8 mouse cellular contexts compared by ENCODE assay signal in genomic region chr15:79322281-79322990, GRCm38 (mm10). TPM values are rescaled to one million over a fixed set of nuclear protein-coding genes. Genes with fewer than 3 reads are reported as not detected.
DNase-seq lines count a peak whose midpoint lies in the region; ATAC-seq and TF ChIP-seq lines count a peak whose summit lies in the region.

No protein-coding gene starts in this region.

- WGBS in kidney, embryonic 15.5 days = 49% methylated on average over 11 of the region's 11 CpGs
- WGBS in limb, embryonic 10.5 days = 80% methylated on average over 11 of the region's 11 CpGs

- no peaks in the 10 kb centered on the region for H3K27me3 ChIP-seq in kidney, embryonic 15.5 days
- no peaks in the 10 kb centered on the region for H3K27me3 ChIP-seq in Patski
- no peaks in the 10 kb centered on the region for H3K27me3 ChIP-seq in limb, embryonic 10.5 days (ENCODE audit: low read depth, poor library complexity, severe bottlenecking)

- H3K4me1 ChIP-seq in kidney, embryonic 15.5 days = peaks cover 53% of the 10 kb centered on the region
- peaks cover 47% of the 10 kb centered on the region for H3K4me1 ChIP-seq in limb, embryonic 10.5 days

- no peak for DNase-seq in kidney, adult 8-10 months
- DNase-seq in Patski (ENCODE audit: low read depth, low spot score) = peak; percentile 63
- DNase-seq in limb, embryonic 10.5 days (ENCODE audit: low spot score) = no peak
- DNase-seq in testis, postnatal 10 days (ENCODE audit: low spot score) = peak; percentile 60
- no peak for DNase-seq in left cerebral cortex, adult 18-20 months (ENCODE audit: low spot score in 2 of 2)
- DNase-seq in retina, postnatal 1 day = no peak

- ATAC-seq in kidney, embryonic 15.5 days (replicated peaks; ENCODE audit: low FRiP score) = no peak
- peak; percentile 32 for ATAC-seq in Patski
- no peak for ATAC-seq in erythroblast, adult 5-6 weeks (replicated peaks; ENCODE audit: low FRiP score, poor library complexity, severe bottlenecking)

- CTCF ChIA-PET in Patski (lab: Charles Lee) = interaction anchor here (0.9 to 1.7 kb wide), 5 partner anchors 22 to 144 kb away, joined by 3 to 5 read pairs (median 4); no protein-coding TSS in a partner anchor

- H3K9ac ChIP-seq in kidney, embryonic 15.5 days = no peak overlapping the region

- no peak overlapping the region for H3K4me3 ChIP-seq in kidney, embryonic 15.5 days (replicated peaks)
- no peak overlapping the region for H3K4me3 ChIP-seq in limb, embryonic 10.5 days

- no peaks in the 10 kb centered on the region for H3K36me3 ChIP-seq in kidney, embryonic 15.5 days
- peaks cover 7% of the 10 kb centered on the region for H3K36me3 ChIP-seq in limb, embryonic 10.5 days

- no peaks in the 10 kb centered on the region for H3K9me3 ChIP-seq in kidney, embryonic 15.5 days (replicated peaks)
- no peaks in the 10 kb centered on the region for H3K9me3 ChIP-seq in limb, embryonic 10.5 days (replicated peaks)

- POLR2A ChIA-PET in Patski (lab: Charles Lee) = interaction anchor here (0.6 to 1.6 kb wide), 7 partner anchors 14 to 223 kb away, joined by 3 to 4 read pairs (median 4); no protein-coding TSS in a partner anchor

- H3K27ac ChIP-seq in kidney, embryonic 15.5 days = peak overlapping the region; percentile 70
- 0 out of 2 replicates have a peak overlapping the region, but pooled peaks have one; percentile 25 for H3K27ac ChIP-seq in limb, embryonic 10.5 days

- in situ Hi-C loops in Patski (cut with MboI; ENCODE audit: low pct_unique_long_range_greater_than_20kb) = no loop called here

- TF ChIP-seq CTCF in Patski (IDR thresholded peaks at IDR 0.05) = no peak

- no peak overlapping the region for H3K4me2 ChIP-seq in kidney, embryonic 15.5 days

RNA-seq across cellular contexts. Expression of gene Pla2g6, which starts 5.8 kb away (rescaled TPM):
- polyA plus RNA-seq in kidney, embryonic 15.5 days (2015; fragmentation: Nextera tagmentation; extraction: Ambion mirVana) = 16.9 and 17.7 TPM in 2 replicates
- polyA plus RNA-seq in Patski (2021) = 32.8 TPM
- 17.0 and 18.2 TPM in 2 replicates for polyA plus RNA-seq in limb, embryonic 10.5 days (2016; fragmentation: Nextera tagmentation; extraction: Ambion mirVana)
- 10 to 100 TPM; 18.4 to 21.2 TPM for total RNA-seq in left cerebral cortex, adult 18-20 months (2021)
- 1.9 and 4.6 TPM in 2 replicates for total RNA-seq in erythroblast, adult 5-6 weeks (2015; ENCODE audit: low replicate concordance)
- 4.0 and 4.9 TPM in 2 replicates for total RNA-seq in erythroblast, adult 5-6 weeks (2017; ENCODE audit: low replicate concordance)

RNA-seq across cellular contexts. Expression of gene Maff, which starts 24.0 kb away (rescaled TPM):
- polyA plus RNA-seq in kidney, embryonic 15.5 days (2015; fragmentation: Nextera tagmentation; extraction: Ambion mirVana) = 3.8 and 4.4 TPM in 2 replicates
- 47.8 TPM for polyA plus RNA-seq in Patski (2021)
- polyA plus RNA-seq in limb, embryonic 10.5 days (2016; fragmentation: Nextera tagmentation; extraction: Ambion mirVana) = 1.2 and 1.5 TPM in 2 replicates
- total RNA-seq in left cerebral cortex, adult 18-20 months (2021) = 1 to 10 TPM; 1.8 to 2.8 TPM
- not detected in 2 replicates for total RNA-seq in erythroblast, adult 5-6 weeks (2015; ENCODE audit: low replicate concordance)
- total RNA-seq in erythroblast, adult 5-6 weeks (2017; ENCODE audit: low replicate concordance) = not detected in 2 replicates

RNA-seq across cellular contexts. Expression of gene Baiap2l2, which starts 37.1 kb away (rescaled TPM):
- 13.4 and 14.3 TPM in 2 replicates for polyA plus RNA-seq in kidney, embryonic 15.5 days (2015; fragmentation: Nextera tagmentation; extraction: Ambion mirVana)
- 75.9 TPM for polyA plus RNA-seq in Patski (2021)
- polyA plus RNA-seq in limb, embryonic 10.5 days (2016; fragmentation: Nextera tagmentation; extraction: Ambion mirVana) = 2.6 and 3.1 TPM in 2 replicates
- total RNA-seq in left cerebral cortex, adult 18-20 months (2021) = 1 to 10 TPM; 3.1 to 4.9 TPM
- not detected in 2 replicates for total RNA-seq in erythroblast, adult 5-6 weeks (2015; ENCODE audit: low replicate concordance)
- total RNA-seq in erythroblast, adult 5-6 weeks (2017; ENCODE audit: low replicate concordance) = not detected in 2 replicates

Comparison
In these comparisons a context has a peak if more than half of its experiments do, and no peak if none do; other contexts are left out.
1. DNase-seq: peak in Patski (single experiment) and testis, postnatal 10 days (single experiment); none in kidney, adult 8-10 months (0 of 2), limb, embryonic 10.5 days (single experiment), left cerebral cortex, adult 18-20 months (0 of 2) and retina, postnatal 1 day (single experiment).